Mouse (Mus musculus): ENCODE measurements at regions not wholly inside any gene's neighbourhood (a gene's known extent, or its start where the extent isn't known, plus 50 kb on each side); places are given as distances from the start of the nearest gene placed in this dataset.

- TF ChIP-seq MYOD1 (IDR thresholded peaks at IDR 0.05; ENCODE audit: control insufficient read depth in 1 of 3, insufficient read length in 2 of 3, low read depth in 2 of 3) = no peak
- no peak for TF ChIP-seq USF1 (IDR thresholded peaks at IDR 0.05; ENCODE audit: low read depth)
- TF ChIP-seq SRF (IDR thresholded peaks at IDR 0.05; ENCODE audit: control insufficient read depth, insufficient read length, low read depth) = no peak
- TF ChIP-seq POLR2A (IDR thresholded peaks at IDR 0.05; ENCODE audit: insufficient read length, low read depth) = no peak
- no peak for TF ChIP-seq TCF12 (IDR thresholded peaks at IDR 0.05; ENCODE audit: insufficient read depth, poor library complexity, severe bottlenecking)
- no peak for TF ChIP-seq E2F4 (IDR thresholded peaks at IDR 0.05; ENCODE audit: insufficient read depth)
- no peak for TF ChIP-seq MYOG (IDR thresholded peaks at IDR 0.05; ENCODE audit: control insufficient read depth in 1 of 3, insufficient read depth in 1 of 3, insufficient read length in 2 of 3, low read depth in 2 of 3)
- no peak for TF ChIP-seq MAX (IDR thresholded peaks at IDR 0.05; ENCODE audit: low read depth)
- no peak for TF ChIP-seq POLR2AphosphoS2 (IDR thresholded peaks at IDR 0.05; ENCODE audit: insufficient read length, low read depth)
These were observed 532.5 kb upstream of the Nova1 start for GRCm38 (mm10) chr12:47351229-47351628.
